8 mouse cellular contexts compared by ENCODE assay signal in genomic region chr17:26595448-26596167, GRCm38 (mm10). TPM values are rescaled to one million over a fixed set of nuclear protein-coding genes. Genes with fewer than 3 reads are reported as not detected.
DNase-seq lines count a peak whose midpoint lies in the region; ATAC-seq and TF ChIP-seq lines count a peak whose summit lies in the region.

No protein-coding gene starts in this region.

- H3K4me2 ChIP-seq in lung, embryonic 15.5 days: no peak overlapping the region
- no peak overlapping the region for H3K4me2 ChIP-seq in forebrain, embryonic 13.5 days
- no peak overlapping the region for H3K4me2 ChIP-seq in kidney, postnatal 0 days (ENCODE audit: low read length)
- no peak overlapping the region for H3K4me2 ChIP-seq in neural tube, embryonic 14.5 days (ENCODE audit: low read depth, low read length)

- peaks cover 28% of the 10 kb centered on the region for H3K4me1 ChIP-seq in lung, embryonic 15.5 days
- peaks cover 21% of the 10 kb centered on the region for H3K4me1 ChIP-seq in forebrain, embryonic 13.5 days
- H3K4me1 ChIP-seq in kidney, postnatal 0 days (replicated peaks; ENCODE audit: insufficient read depth, low read length): peaks cover 29% of the 10 kb centered on the region
- H3K4me1 ChIP-seq in neural tube, embryonic 14.5 days (ENCODE audit: control insufficient read depth, insufficient read depth, low read length): peaks cover 11% of the 10 kb centered on the region

- DNase-seq in lung, postnatal 25 days (ENCODE audit: low spot score): no peak
- DNase-seq in kidney, postnatal 0 days (ENCODE audit: low spot score): peak; percentile 64
- DNase-seq in thymus, postnatal 14 days: no peak
- no peak for DNase-seq in MN1 (ENCODE audit: low spot score)
- no peak for DNase-seq in cerebellum, postnatal 10 days

- TF ChIP-seq CTCF in kidney, postnatal 0 days (IDR thresholded peaks at IDR 0.05; ENCODE audit: low read depth): no peak

- no peaks in the 10 kb centered on the region for H3K27me3 ChIP-seq in lung, embryonic 15.5 days
- H3K27me3 ChIP-seq in forebrain, embryonic 13.5 days: no peaks in the 10 kb centered on the region
- H3K27me3 ChIP-seq in kidney, postnatal 0 days (ENCODE audit: insufficient read depth, low read length): no peaks in the 10 kb centered on the region
- no peaks in the 10 kb centered on the region for H3K27me3 ChIP-seq in neural tube, embryonic 14.5 days (ENCODE audit: control insufficient read depth, insufficient read depth, low read length)

- no peaks in the 10 kb centered on the region for H3K36me3 ChIP-seq in lung, embryonic 15.5 days
- peaks cover 27% of the 10 kb centered on the region for H3K36me3 ChIP-seq in forebrain, embryonic 13.5 days (ENCODE audit: poor library complexity, severe bottlenecking)
- H3K36me3 ChIP-seq in kidney, postnatal 0 days (ENCODE audit: insufficient read depth, low read length): 0 out of 2 replicates have a peak, but pooled peaks cover 5% of the 10 kb centered on the region
- no peaks in the 10 kb centered on the region for H3K36me3 ChIP-seq in neural tube, embryonic 14.5 days (ENCODE audit: control insufficient read depth, insufficient read depth, low read length)

- 45% methylated on average over 7 of the region's 7 CpGs for WGBS in lung, embryonic 15.5 days
- 75% methylated on average over 7 of the region's 7 CpGs for WGBS in forebrain, embryonic 13.5 days
- 36% methylated on average over 7 of the region's 7 CpGs for WGBS in kidney, postnatal 0 days
- 63% methylated on average over 7 of the region's 7 CpGs for WGBS in neural tube, embryonic 14.5 days

- no peak for ATAC-seq in lung, embryonic 15.5 days (ENCODE audit: borderline replicate concordance, extremely low read depth, low FRiP score, low TSS enrichment)
- no peak for ATAC-seq in forebrain, embryonic 13.5 days
- no peak for ATAC-seq in kidney, postnatal 0 days (replicated peaks; ENCODE audit: low FRiP score, low read depth)
- ATAC-seq in neural tube, embryonic 14.5 days (ENCODE audit: low read depth): no peak

- no peak overlapping the region for H3K4me3 ChIP-seq in lung, embryonic 15.5 days
- no peak overlapping the region for H3K4me3 ChIP-seq in forebrain, embryonic 13.5 days
- H3K4me3 ChIP-seq in kidney, postnatal 0 days (replicated peaks; ENCODE audit: low read depth, low read length): no peak overlapping the region
- no peak overlapping the region for H3K4me3 ChIP-seq in neural tube, embryonic 14.5 days (ENCODE audit: low read depth, low read length)

- peak overlapping the region; percentile 68 for H3K27ac ChIP-seq in lung, embryonic 15.5 days
- H3K27ac ChIP-seq in forebrain, embryonic 13.5 days: peak overlapping the region; percentile 58
- H3K27ac ChIP-seq in kidney, postnatal 0 days: peak overlapping the region; percentile 51
- peak overlapping the region; percentile 48; the same call in 1 of the 2 replicates for H3K27ac ChIP-seq in neural tube, embryonic 14.5 days (ENCODE audit: low read depth, low read length)

- no peak overlapping the region for H3K9ac ChIP-seq in lung, embryonic 15.5 days
- H3K9ac ChIP-seq in forebrain, embryonic 13.5 days: peak overlapping the region; percentile 39; the same call in 1 of the 2 replicates
- no peak overlapping the region for H3K9ac ChIP-seq in kidney, postnatal 0 days (ENCODE audit: low read depth, low read length)
- H3K9ac ChIP-seq in neural tube, embryonic 14.5 days (replicated peaks; ENCODE audit: low read depth, low read length): no peak overlapping the region

- H3K9me3 ChIP-seq in lung, embryonic 15.5 days: no peaks in the 10 kb centered on the region
- H3K9me3 ChIP-seq in forebrain, embryonic 13.5 days (replicated peaks): no peaks in the 10 kb centered on the region
- H3K9me3 ChIP-seq in kidney, postnatal 0 days (replicated peaks; ENCODE audit: low read length): no peaks in the 10 kb centered on the region
- no peaks in the 10 kb centered on the region for H3K9me3 ChIP-seq in neural tube, embryonic 14.5 days (ENCODE audit: control insufficient read depth, low read length)

RNA-seq across cellular contexts. Expression of gene Dusp1, which starts 33.7 kb away (rescaled TPM):
- 23.1 and 25.9 TPM in 2 replicates for polyA plus RNA-seq in lung, embryonic 15.5 days (2015; fragmentation: Nextera tagmentation; extraction: Ambion mirVana)
- polyA plus RNA-seq in forebrain, embryonic 13.5 days (2015; fragmentation: Nextera tagmentation; extraction: Ambion mirVana): 39.4 and 40.2 TPM in 2 replicates
- 28.3 and 31.5 TPM in 2 replicates for polyA plus RNA-seq in kidney, postnatal 0 days (2015; fragmentation: Nextera tagmentation; extraction: Ambion mirVana)
- 26.9 and 27.2 TPM in 2 replicates for polyA plus RNA-seq in neural tube, embryonic 14.5 days (2014; fragmentation: Nextera tagmentation; extraction: Ambion mirVana)

RNA-seq across cellular contexts. Expression of gene Ergic1, which starts 34.3 kb away (rescaled TPM):
- polyA plus RNA-seq in lung, embryonic 15.5 days (2015; fragmentation: Nextera tagmentation; extraction: Ambion mirVana): 97.3 and 102 TPM in 2 replicates
- polyA plus RNA-seq in forebrain, embryonic 13.5 days (2015; fragmentation: Nextera tagmentation; extraction: Ambion mirVana): 95.9 and 109 TPM in 2 replicates
- polyA plus RNA-seq in kidney, postnatal 0 days (2015; fragmentation: Nextera tagmentation; extraction: Ambion mirVana): 103 and 107 TPM in 2 replicates
- 103 and 105 TPM in 2 replicates for polyA plus RNA-seq in neural tube, embryonic 14.5 days (2014; fragmentation: Nextera tagmentation; extraction: Ambion mirVana)
